Mouse (Mus musculus) spleen, adult 2 months (tissue): ENCODE measurements around the gene Gprc5c. TPM values are rescaled to one million over a fixed set of nuclear protein-coding genes. Genes with fewer than 3 reads are reported as not detected.

Source experiments
- DNase-seq, 2 experiments: peaks; one replicate each; pipeline versions ENCODE4 v3.0.0 to v3.0.0-alpha.2; 2012 to 2021; ENCODE audit warnings: low spot score in 2 of 2, low read depth in 1 of 2
- H3K27ac ChIP-seq: fragments of 200-500 bp; 2 replicates; pipeline ENCODE4 v1.5.1; 2012; ENCODE audit warnings: low read length, inconsistent platforms; ENCODE audit not compliant: insufficient read depth
- H3K27me3 ChIP-seq: fragments of 200-500 bp; 2 replicates; pipeline ENCODE4 v1.6.1; 2012; ENCODE audit warnings: mild to moderate bottlenecking, moderate library complexity, low read length, inconsistent platforms; ENCODE audit not compliant: control insufficient read depth, insufficient read depth
- H3K36me3 ChIP-seq: fragments of 200-500 bp; 2 replicates; pipeline ENCODE4 v1.6.1; 2012; ENCODE audit warnings: mild to moderate bottlenecking, low read length, inconsistent platforms; ENCODE audit not compliant: control insufficient read depth, insufficient read depth
- H3K4me1 ChIP-seq: fragments of 200-500 bp; 2 replicates; pipeline ENCODE4 v1.6.1; 2011; ENCODE audit warnings: inconsistent platforms; ENCODE audit not compliant: control insufficient read depth, insufficient read depth, insufficient read length
- H3K4me3 ChIP-seq: fragments of 200-500 bp; 2 replicates; pipeline ENCODE4 v1.5.1; 2011; ENCODE audit warnings: mild to moderate bottlenecking, inconsistent platforms; ENCODE audit not compliant: insufficient read depth, insufficient read length; ENCODE audit errors: extremely low read depth
- CTCF ChIP-seq: fragments of 200-500 bp; IDR thresholded peaks from 2 replicates; pipeline ENCODE4 v1.5.1; 2011; ENCODE audit warnings: mild to moderate bottlenecking, inconsistent platforms; ENCODE audit not compliant: insufficient read depth, insufficient read length, insufficient replicate concordance; ENCODE audit errors: extremely low read depth
- POLR2A ChIP-seq: fragments of 200-500 bp; IDR thresholded peaks from 2 replicates; pipeline ENCODE4 v1.6.1; 2011; ENCODE audit warnings: low read depth, low read length, inconsistent platforms
- WGBS: fragments of 180-500 bp; shearing (Covaris S2); methylation state at CpG from one replicate; pipeline ENCODE4 v1.1.7; 2018; 5-methylcytosine and 5-hydroxymethylcytosine counted together
- polyA plus RNA-seq: library from polyadenylated mRNA; depleted of rRNA; stranded (reverse); fragments of >200 nt; gene quantifications from 2 replicates; pipeline ENCODE4 v1.2.3, GENCODE M21; 2012; rRNA removed

The Gprc5c gene
- 9.3 and 9.5 TPM in 2 replicates for polyA plus RNA-seq

GRCm38 (mm10) chr11:114850452-114851268 is at the start of gene Gprc5c:
Gprc5c (plus strand) TSS chr11:114851152.
- H3K4me1 ChIP-seq, result peaks cover 10% of the 10 kb centered on the region; the same call in 1 of the 2 replicates
- peak within 1 kb of the TSS; percentile 47 for H3K4me3 ChIP-seq
- TF ChIP-seq CTCF, result no peak
- TF ChIP-seq POLR2A, result no peak
- peaks cover 7% of the 10 kb centered on the region for H3K27me3 ChIP-seq
- 6% methylated on average over 28 of the region's 43 CpGs for WGBS
- DNase-seq, result no peak
- H3K27ac ChIP-seq, result peak within 1 kb of the TSS; percentile 36; the same call in 1 of the 2 replicates
- H3K36me3 ChIP-seq, result no peaks in the 10 kb centered on the region

DNA sequence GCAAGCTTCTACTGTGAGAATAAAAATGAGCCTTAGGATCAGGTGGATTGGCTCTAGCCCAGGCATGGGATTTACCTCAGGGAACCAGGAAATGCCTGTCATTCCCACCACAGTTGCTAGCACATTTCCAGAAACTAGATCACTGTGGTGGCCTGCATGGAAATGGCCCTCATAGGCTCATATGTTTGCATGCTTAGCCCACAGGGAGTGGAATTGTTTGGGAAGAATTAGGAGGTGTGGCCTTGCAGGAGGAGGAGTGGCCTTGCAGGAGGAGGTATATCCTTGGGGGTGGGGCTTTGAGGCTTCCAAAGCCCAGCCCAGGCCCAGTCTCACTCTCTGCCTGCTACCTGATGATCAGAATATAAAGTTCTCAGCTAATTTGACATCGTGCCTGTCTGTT is 49.0 kb upstream of the Gprc5c start:
- Histone ChIP-seq H3K27me3 (no peaks in the 10 kb centered on the region), H3K27ac (no peak overlapping the region), H3K4me1 (peaks cover 4% of the 10 kb centered on the region; the same call in 1 of the 2 replicates), H3K4me3 (no peak overlapping the region), H3K36me3 (no peaks in the 10 kb centered on the region)
- no peak for DNase-seq
- WGBS, result 78% methylated on average over 1 of the region's 1 CpGs
- no peak for TF ChIP-seq CTCF
- no peak for TF ChIP-seq POLR2A

DNA sequence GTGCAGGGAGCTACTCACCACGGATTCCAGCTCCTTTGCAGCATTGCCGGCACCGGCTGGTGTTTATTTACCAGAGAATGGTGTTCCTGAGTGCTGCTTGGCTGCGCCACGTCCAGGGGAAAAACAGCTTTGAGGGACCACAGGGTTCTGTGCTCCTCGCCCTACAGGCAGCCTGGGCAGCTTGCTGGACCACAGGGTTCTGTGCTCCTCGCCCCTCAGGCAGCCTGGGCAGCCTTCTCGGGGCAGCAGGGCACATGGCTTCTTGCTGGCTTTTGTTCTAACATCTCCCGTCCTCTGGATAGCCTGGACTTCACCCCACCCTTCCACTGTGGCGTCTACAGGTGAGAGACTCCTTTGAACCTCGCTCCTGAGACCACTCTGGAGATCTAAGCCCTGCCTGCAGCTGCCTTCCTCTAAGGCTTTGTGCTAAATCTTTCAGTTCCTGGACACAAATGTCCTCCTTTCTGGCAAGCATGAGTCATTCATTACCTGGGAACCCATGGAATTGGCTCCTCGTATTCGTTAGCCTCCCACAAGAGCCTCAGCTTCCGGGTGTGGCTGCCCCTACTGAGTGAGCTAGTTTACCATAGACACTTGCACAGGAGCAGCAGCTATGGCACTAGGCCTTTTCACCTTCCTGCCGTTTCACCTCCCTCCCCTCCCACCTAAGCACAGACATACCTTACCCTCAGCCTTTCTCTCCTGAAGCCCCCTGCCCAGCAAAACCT is 48.2 kb upstream of the Gprc5c start:
- no peak overlapping the region for H3K4me3 ChIP-seq
- TF ChIP-seq CTCF, result no peak
- TF ChIP-seq POLR2A, result no peak
- 84% methylated on average over 15 of the region's 15 CpGs for WGBS
- no peaks in the 10 kb centered on the region for H3K27me3 ChIP-seq
- peaks cover 12% of the 10 kb centered on the region; the same call in 1 of the 2 replicates for H3K4me1 ChIP-seq
- no peaks in the 10 kb centered on the region for H3K36me3 ChIP-seq
- no peak for DNase-seq
- H3K27ac ChIP-seq, result no peak overlapping the region

DNA sequence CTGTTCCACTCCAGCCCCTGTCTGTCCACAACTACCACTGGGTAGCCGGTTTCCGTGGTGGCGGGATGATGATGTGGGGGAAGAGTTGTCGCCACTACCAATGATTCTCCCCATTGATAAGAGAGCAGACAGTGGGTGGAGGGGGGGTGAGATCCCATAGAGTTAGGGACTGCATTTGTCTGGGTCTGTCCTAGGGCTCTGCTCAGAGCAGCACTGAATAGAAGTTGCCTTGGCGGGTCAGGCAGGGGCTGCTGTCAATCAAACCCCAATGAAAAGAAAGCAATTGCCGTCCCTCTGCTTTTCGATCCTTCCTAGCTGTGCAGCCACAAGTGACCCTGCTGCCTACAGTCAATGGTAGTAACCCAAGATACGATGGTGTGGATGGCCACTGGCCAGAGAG is 47.0 kb upstream of the Gprc5c start:
- H3K4me1 ChIP-seq, result peaks cover 15% of the 10 kb centered on the region; the same call in 1 of the 2 replicates
- H3K36me3 ChIP-seq, result no peaks in the 10 kb centered on the region
- TF ChIP-seq CTCF (no peak), POLR2A (no peak)
- H3K27ac ChIP-seq, result no peak overlapping the region
- no peak overlapping the region for H3K4me3 ChIP-seq
- DNase-seq, result no peak
- WGBS, result 79% methylated on average over 8 of the region's 8 CpGs
- no peaks in the 10 kb centered on the region for H3K27me3 ChIP-seq

DNA sequence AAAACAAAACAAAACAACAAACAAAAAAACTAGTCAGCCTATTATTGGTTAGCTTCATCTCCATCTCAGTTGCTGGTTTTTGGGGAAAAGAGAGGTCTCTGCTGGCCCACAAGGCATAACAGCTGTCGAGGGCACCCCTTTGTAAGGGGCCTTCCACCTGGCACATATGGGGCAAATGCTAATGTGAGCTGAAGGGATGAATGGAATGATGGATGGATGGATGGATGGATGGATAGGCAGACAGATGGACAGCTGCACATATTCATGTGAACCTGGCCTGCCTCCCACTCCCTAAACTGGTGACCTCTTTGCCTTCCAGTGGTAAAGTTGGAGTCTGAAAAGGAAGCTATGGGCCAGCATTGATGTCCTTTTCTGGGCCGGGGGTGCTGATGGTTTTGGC is 43.9 kb upstream of the Gprc5c start:
- Histone ChIP-seq H3K4me1 (peaks cover 15% of the 10 kb centered on the region; the same call in 1 of the 2 replicates), H3K4me3 (no peak overlapping the region), H3K36me3 (no peaks in the 10 kb centered on the region), H3K27ac (peak overlapping the region; percentile 47), H3K27me3 (no peaks in the 10 kb centered on the region)
- TF ChIP-seq POLR2A, result no peak
- no peak for TF ChIP-seq CTCF
- no peak for DNase-seq
- WGBS, result 83% methylated on average over 2 of the region's 2 CpGs

GRCm38 (mm10) chr11:114807686-114808427 is 43.1 kb upstream of the Gprc5c start:
- no peak for TF ChIP-seq POLR2A
- no peak for TF ChIP-seq CTCF
- Histone ChIP-seq H3K36me3 (no peaks in the 10 kb centered on the region), H3K4me1 (peaks cover 15% of the 10 kb centered on the region; the same call in 1 of the 2 replicates), H3K4me3 (no peak overlapping the region), H3K27me3 (no peaks in the 10 kb centered on the region), H3K27ac (peak overlapping the region; percentile 61)
- DNase-seq, result no peak
- 29% methylated on average over 14 of the region's 14 CpGs for WGBS
